Mouse (Mus musculus): ENCODE data around the gene Eva1b. TPM values are rescaled to one million over a fixed set of nuclear protein-coding genes. Genes with fewer than 3 reads are reported as not detected.

Gene Eva1b
- 59.0 and 60.0 TPM in 2 replicates for polyA plus RNA-seq (2015; fragmentation: Nextera tagmentation; extraction: Ambion mirVana)

- Histone ChIP-seq H3K27ac (peak within 1 kb of the TSS; percentile 91), H3K4me2 (peak within 1 kb of the TSS; percentile 73), H3K36me3 (no peaks in the 10 kb centered on the region), H3K4me1 (peaks cover 32% of the 10 kb centered on the region), H3K4me3 (replicated peaks) (peak within 1 kb of the TSS; percentile 65), H3K27me3 (replicated peaks) (no peaks in the 10 kb centered on the region), H3K9me3 (no peaks in the 10 kb centered on the region), H3K9ac (peak within 1 kb of the TSS; percentile 52)
- 6% methylated on average over 24 of the region's 24 CpGs for WGBS
- peak; percentile 80 for ATAC-seq (ENCODE audit: insufficient read depth, low FRiP score, low read depth)
Observed at GRCm38 (mm10) chr4:126147533-126148160, at the start of gene Eva1b. Gene Eva1b, plus strand, starts transcription at chr4:126147744.

DNA sequence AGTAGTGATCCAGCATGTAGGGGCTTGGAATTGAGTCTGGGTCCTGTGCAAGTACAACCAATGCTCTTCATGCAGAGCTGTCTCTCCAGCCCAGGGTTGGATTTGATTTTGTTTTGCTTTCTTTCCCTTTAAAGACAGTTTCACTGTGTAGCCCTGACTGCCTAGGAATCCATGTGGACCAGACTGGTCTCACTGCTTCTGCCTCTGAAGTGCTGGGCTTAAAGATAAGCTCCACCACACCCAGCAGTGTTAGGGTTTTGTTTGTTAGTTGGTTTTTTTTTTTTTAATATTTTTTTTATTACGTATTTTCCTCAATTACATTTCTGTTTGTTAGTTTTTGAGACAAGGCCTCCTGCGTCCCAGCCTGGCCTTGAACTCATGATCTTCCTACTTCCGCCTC is 48.2 kb upstream of the Eva1b start:
- no peaks in the 10 kb centered on the region for H3K36me3 ChIP-seq
- H3K27me3 ChIP-seq (replicated peaks) = no peaks in the 10 kb centered on the region
- peak overlapping the region; percentile 41; the same call in 1 of the 2 replicates for H3K27ac ChIP-seq
- H3K9me3 ChIP-seq = no peaks in the 10 kb centered on the region
- ATAC-seq (ENCODE audit: insufficient read depth, low FRiP score, low read depth) = no peak
- 83% methylated on average over 3 of the region's 3 CpGs for WGBS
- H3K4me2 ChIP-seq = no peak overlapping the region
- no peak overlapping the region for H3K9ac ChIP-seq
- peaks cover 23% of the 10 kb centered on the region for H3K4me1 ChIP-seq
- no peak overlapping the region for H3K4me3 ChIP-seq (replicated peaks)

DNA sequence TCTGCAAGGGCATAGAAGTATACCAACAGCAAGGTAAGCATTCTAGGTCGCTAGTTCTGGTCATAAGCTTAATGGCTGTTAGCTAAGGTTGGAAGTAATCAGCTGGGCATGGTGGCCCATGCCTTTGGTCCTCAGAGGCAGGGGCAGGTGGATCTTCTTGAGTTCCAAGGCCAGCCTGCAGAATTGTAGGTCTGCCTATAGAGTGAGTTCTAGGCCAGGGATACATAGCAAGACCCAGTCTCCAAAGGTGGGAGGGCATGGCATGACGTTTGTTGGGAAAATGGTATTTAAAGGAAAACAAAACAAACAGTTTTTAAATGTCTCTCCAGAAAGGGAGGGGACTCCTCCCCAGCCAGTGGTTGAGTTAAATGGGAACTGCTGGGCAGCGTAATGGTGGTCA is 46.8 kb upstream of the Eva1b start:
- H3K27ac ChIP-seq = no peak overlapping the region
- WGBS = 82% methylated on average over 3 of the region's 3 CpGs
- ATAC-seq (ENCODE audit: insufficient read depth, low FRiP score, low read depth) = no peak

DNA sequence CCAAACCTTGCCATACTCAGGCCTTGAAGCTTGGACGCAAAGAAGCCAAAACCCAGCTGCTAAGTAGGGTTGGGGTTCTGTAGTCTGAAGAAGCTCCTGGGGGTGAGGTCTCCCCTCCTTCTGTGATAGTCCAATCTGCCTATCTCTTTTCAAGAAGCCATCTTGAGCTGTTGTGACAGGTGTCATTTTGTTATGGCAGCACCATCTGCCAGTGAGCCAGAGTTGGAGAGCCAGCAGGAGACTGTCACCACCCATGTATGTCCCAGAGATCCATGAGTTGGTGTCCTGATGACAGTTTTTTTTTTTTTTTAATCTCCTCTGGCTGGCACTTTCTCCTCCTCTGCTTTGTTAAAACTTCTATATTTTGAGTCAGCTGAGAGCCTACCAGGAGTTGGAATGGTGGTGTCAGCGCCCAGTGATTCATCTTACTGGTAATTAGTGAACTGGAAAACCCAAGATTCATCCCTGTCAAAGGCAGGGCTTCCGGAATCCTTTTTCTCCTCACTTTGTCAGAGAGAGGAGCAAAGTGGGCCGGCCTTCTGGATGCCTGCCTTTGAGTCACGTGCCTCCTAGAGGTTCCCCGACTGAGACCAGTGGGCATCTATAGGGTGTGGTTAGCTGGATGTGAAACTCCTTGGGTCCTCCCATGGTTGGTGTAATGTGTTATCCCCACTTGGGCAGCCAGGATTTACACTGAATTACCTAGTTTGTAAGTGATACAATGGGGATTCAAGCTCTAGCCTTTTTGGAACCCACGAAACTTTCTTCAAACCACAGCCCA is 45.3 kb upstream of the Eva1b start:
- no peaks in the 10 kb centered on the region for H3K27me3 ChIP-seq (replicated peaks)
- no peak overlapping the region for H3K9ac ChIP-seq
- peaks cover 29% of the 10 kb centered on the region for H3K4me1 ChIP-seq
- no peak overlapping the region for H3K4me3 ChIP-seq (replicated peaks)
- H3K36me3 ChIP-seq = no peaks in the 10 kb centered on the region
- no peaks in the 10 kb centered on the region for H3K9me3 ChIP-seq
- H3K4me2 ChIP-seq = peak overlapping the region; percentile 91
- peak overlapping the region; percentile 92 for H3K27ac ChIP-seq
- WGBS = 42% methylated on average over 7 of the region's 7 CpGs
- ATAC-seq (ENCODE audit: insufficient read depth, low FRiP score, low read depth) = no peak

More for the DNA sequence above, 46.8 kb upstream of the Eva1b start:
- no peak overlapping the region for H3K4me3 ChIP-seq (replicated peaks)
- H3K4me2 ChIP-seq = no peak overlapping the region
- no peaks in the 10 kb centered on the region for H3K27me3 ChIP-seq (replicated peaks)
- peaks cover 34% of the 10 kb centered on the region for H3K4me1 ChIP-seq
- no peak overlapping the region for H3K9ac ChIP-seq
- H3K36me3 ChIP-seq = no peaks in the 10 kb centered on the region
- H3K9me3 ChIP-seq = no peaks in the 10 kb centered on the region

- Histone ChIP-seq H3K27me3 (replicated peaks) (no peaks in the 10 kb centered on the region), H3K4me3 (replicated peaks) (peak overlapping the region; percentile 97), H3K9me3 (no peaks in the 10 kb centered on the region), H3K4me2 (peak overlapping the region; percentile 91), H3K27ac (peak overlapping the region; percentile 92), H3K36me3 (no peaks in the 10 kb centered on the region), H3K9ac (peak overlapping the region; percentile 17; the same call in 1 of the 2 replicates), H3K4me1 (peaks cover 28% of the 10 kb centered on the region)
- ATAC-seq (ENCODE audit: insufficient read depth, low FRiP score, low read depth) = peak; percentile 78
- under 1% methylated on average over 15 of the region's 15 CpGs for WGBS
Observed at GRCm38 (mm10) chr4:126103057-126103581, 44.4 kb upstream of the Eva1b start.

- Histone ChIP-seq H3K4me2 (peak within 1 kb of the TSS; percentile 91), H3K27ac (peak within 1 kb of the TSS; percentile 92), H3K9ac (peak within 1 kb of the TSS; percentile 75), H3K4me1 (peaks cover 33% of the 10 kb centered on the region), H3K27me3 (replicated peaks) (no peaks in the 10 kb centered on the region), H3K4me3 (replicated peaks) (peak within 1 kb of the TSS; percentile 97), H3K9me3 (no peaks in the 10 kb centered on the region), H3K36me3 (no peaks in the 10 kb centered on the region)
- ATAC-seq (ENCODE audit: insufficient read depth, low FRiP score, low read depth) = peak; percentile 95
- under 1% methylated on average over 34 of the region's 34 CpGs for WGBS
Observed at GRCm38 (mm10) chr4:126103590-126104068, 43.9 kb upstream of the Eva1b start, which contains the start of gene Stk40. Gene Stk40, plus strand, starts transcription at chr4:126103957.

- WGBS = 2% methylated on average over 33 of the region's 34 CpGs
- no peak for ATAC-seq (ENCODE audit: insufficient read depth, low FRiP score, low read depth)
- Histone ChIP-seq H3K9ac (peak overlapping the region; percentile 75), H3K4me3 (replicated peaks) (peak overlapping the region; percentile 97), H3K9me3 (no peaks in the 10 kb centered on the region), H3K36me3 (no peaks in the 10 kb centered on the region), H3K4me1 (peaks cover 33% of the 10 kb centered on the region), H3K27me3 (replicated peaks) (no peaks in the 10 kb centered on the region), H3K27ac (peak overlapping the region; percentile 74), H3K4me2 (peak overlapping the region; percentile 83)
Observed at GRCm38 (mm10) chr4:126104261-126105075, 43.1 kb upstream of the Eva1b start.

DNA sequence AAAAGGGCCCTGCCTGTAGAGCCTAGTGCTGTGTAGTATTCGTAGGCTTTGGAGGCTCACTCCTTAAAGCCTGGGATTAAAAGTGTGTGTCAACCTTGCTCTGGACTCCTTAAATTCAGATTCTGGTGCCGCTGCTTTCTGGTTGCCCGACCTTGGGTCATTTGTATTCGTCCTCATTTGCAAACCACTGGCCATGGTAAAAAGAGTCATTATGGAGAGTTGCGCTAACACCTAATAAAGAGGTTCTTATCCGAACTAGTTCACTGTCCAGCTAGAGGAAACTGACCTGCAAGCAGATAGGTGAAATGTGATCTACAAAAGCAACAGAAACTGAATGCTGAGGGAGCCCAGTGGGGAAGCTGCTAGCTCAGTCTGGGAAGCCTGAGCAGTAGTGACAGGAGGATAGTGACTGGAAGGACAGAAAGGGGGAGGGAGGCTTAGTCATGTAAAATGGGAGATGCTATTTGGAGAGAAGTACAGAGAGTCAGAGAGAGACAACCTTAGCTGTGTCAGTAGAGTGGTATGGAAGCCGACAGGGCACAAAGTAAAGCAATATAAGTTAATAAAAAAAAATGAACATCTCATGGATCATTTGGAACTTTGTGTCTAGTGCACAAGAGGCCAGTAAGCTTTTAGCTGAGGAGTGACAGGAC is 42.3 kb upstream of the Eva1b start:
- peak overlapping the region; percentile 83 for H3K4me2 ChIP-seq
- H3K27ac ChIP-seq = 0 out of 2 replicates have a peak overlapping the region, but pooled peaks have one; percentile 74
- no peak for ATAC-seq (ENCODE audit: insufficient read depth, low FRiP score, low read depth)
- WGBS = 63% methylated on average over 7 of the region's 7 CpGs
- H3K27me3 ChIP-seq (replicated peaks) = no peaks in the 10 kb centered on the region
- peaks cover 41% of the 10 kb centered on the region for H3K4me1 ChIP-seq
- H3K36me3 ChIP-seq = no peaks in the 10 kb centered on the region
- H3K9ac ChIP-seq = no peak overlapping the region
- H3K4me3 ChIP-seq (replicated peaks) = peak overlapping the region; percentile 97
- H3K9me3 ChIP-seq = no peaks in the 10 kb centered on the region

DNA sequence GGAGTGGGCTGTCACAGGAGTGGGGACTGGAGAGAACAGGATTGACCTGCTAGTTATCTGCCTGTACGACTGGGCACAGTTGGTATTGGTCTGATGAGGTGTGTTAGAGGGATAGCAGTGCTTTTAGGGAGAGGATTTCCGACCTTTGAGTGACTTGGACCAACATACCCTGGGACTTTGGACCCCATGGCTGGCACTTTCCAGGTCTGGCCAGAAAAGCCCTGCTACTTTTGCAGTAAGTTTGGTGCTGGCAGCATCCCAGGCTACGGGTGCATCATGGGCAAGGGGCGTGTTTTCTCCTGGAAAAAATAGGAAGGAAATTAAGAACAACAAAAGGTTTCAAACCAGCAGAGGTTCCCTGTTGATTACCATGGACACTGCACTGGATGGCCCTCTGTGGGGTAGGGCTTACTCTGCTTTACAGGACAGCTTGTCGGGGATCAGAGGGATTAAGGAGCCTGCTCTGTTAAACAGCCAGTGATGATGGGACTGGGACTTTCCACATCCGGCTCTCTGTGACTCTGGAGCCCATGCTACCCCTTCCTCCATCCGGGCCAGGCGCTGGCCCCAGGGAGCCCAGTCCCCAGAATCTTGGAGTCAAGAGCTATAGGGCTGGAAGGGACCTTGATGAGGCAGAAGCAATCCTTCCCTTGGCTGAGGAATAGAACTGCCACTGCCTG is 39.3 kb upstream of the Eva1b start:
- no peaks in the 10 kb centered on the region for H3K36me3 ChIP-seq
- 66% methylated on average over 8 of the region's 8 CpGs for WGBS
- H3K9ac ChIP-seq = no peak overlapping the region
- ATAC-seq (ENCODE audit: insufficient read depth, low FRiP score, low read depth) = no peak
- H3K4me2 ChIP-seq = no peak overlapping the region
- H3K9me3 ChIP-seq = no peaks in the 10 kb centered on the region
- H3K4me3 ChIP-seq (replicated peaks) = no peak overlapping the region
- H3K4me1 ChIP-seq = peaks cover 45% of the 10 kb centered on the region
- no peaks in the 10 kb centered on the region for H3K27me3 ChIP-seq (replicated peaks)
- H3K27ac ChIP-seq = 0 out of 2 replicates have a peak overlapping the region, but pooled peaks have one; percentile 1

DNA sequence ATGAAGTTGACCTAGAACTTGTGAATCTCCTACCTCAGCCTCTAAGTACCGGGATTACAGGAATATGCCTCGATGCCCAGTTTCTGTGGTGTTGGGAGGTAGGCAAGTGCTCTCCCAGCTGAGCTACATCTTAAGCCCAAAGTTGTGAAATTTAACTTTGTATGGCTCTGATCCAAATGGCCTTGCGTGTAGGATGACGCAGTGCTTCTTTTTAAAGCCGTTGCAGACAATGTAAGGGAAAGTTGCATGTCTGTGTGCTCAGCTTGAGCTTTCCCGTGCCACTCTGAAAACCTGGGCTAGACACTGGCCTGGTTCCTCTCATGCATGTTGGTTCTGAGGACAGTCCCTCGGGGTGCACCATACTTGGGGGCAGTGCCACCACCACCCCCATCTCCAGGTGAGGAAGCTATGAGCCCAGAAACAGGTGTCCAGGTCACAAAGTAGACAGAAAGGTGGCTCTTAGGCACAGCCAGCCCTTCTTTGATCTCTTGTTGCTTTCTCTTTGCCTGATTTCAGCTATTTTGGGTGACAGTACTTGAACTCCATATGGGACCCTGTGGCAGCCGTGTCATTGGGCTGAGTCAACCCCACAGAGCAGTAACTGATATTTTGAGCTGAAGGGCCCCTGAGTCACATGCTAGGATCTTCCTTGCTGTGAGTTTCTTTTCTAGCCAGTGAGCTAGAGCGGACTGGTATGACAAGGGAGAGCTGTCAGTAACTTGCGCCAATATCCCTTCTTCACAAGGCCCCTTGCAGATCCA is 37.8 kb upstream of the Eva1b start:
- ATAC-seq (ENCODE audit: insufficient read depth, low FRiP score, low read depth) = no peak
- H3K9me3 ChIP-seq = no peaks in the 10 kb centered on the region
- H3K4me3 ChIP-seq (replicated peaks) = no peak overlapping the region
- peak overlapping the region; percentile 28; the same call in 1 of the 2 replicates for H3K4me2 ChIP-seq
- H3K4me1 ChIP-seq = peaks cover 44% of the 10 kb centered on the region
- H3K27me3 ChIP-seq (replicated peaks) = no peaks in the 10 kb centered on the region
- H3K36me3 ChIP-seq = no peaks in the 10 kb centered on the region; the same call in 1 of the 2 replicates
- no peak overlapping the region for H3K9ac ChIP-seq
- peak overlapping the region; percentile 85 for H3K27ac ChIP-seq
- 63% methylated on average over 10 of the region's 10 CpGs for WGBS
